Mouse (Mus musculus): ENCODE measurements at regions not wholly inside any gene's neighbourhood (a gene's known extent, or its start where the extent isn't known, plus 50 kb on each side); places are given as distances from the start of the nearest gene placed in this dataset.
A peak's percentile ranks its signal among the peaks of the same experiment; 100 is the strongest.

DNA sequence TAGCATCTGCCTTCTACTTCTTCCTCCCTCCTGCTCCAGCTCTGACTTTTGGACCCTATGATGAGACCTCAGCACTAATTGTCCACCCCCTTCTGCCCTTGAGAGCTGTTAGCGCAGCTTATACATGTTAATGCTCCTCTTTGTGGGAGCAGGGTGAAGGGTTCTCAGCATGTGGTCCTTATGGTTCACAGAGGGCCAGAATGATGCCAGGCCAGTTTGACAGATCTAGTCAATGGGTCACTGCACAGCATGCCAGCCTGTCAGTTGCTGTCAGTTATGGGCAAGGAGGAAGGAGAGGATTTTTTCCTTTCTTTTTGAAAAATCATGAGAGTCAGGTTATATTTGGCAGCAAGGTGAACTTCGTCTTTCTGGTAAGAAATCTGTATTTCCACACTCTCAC lies 68.4 kb downstream of the 4931417E11Rik start:
- DNase-seq: no peak

DNA sequence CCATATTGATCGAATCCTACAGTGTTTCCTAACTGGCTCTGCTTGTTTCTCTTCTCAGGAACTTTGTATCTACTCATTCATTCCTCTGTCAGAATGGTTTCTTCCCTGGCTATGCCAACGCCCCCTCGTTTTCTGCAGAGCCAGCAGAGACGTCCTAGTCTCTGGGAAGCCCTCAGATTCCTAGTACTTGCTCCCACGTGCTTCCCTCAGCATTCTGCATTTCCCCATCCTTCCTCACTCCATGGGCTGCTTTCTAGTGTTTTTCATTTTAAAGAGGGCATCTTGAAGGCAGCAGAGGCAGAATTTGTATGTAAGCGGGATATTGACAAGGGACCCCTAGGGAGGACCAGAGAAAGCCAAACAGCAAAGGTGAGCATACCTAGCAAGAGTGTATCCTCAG lies 80.2 kb downstream of the 4931417E11Rik start:
- no peak for DNase-seq

DNA sequence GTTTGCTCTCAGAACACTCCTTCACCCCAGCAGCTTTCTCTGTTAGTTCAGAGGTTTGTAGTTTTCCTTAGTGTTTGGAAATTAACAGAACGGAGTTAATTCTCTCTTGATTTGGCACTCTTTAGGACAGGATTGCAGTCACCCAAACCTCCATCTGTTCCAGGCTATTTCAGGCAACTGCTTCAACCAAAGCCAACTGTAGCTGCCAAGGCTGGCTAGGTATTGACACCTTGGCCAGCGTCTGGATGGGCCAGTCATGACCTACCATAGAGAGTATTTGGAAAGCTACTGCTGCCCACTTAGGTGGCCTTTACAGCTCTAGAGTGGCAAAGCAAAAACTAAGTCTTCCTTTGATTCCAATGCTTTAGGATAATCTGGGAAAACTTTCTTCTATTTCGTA lies 83.2 kb downstream of the 4931417E11Rik start:
- DNase-seq: no peak

DNA sequence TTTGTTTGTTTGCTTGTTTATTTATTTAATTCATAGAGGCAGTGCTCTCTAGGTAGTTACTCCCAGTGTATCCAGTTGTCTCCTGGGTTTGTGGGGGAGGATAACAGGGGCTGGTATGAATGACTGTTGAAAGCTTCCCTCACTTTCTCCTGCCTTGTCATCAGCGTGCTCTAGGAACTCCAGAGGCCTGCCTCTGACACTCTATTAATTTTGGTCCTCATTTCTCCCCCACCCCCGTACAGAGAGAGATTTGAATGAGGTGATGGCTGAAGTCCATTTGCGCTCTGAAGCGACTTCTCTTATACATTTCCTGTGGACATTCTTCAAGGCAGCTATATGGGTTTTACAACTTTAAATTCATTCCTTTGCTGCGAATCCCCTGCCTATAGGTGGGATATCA lies 89.6 kb downstream of the 4931417E11Rik start:
- DNase-seq: no peak

DNA sequence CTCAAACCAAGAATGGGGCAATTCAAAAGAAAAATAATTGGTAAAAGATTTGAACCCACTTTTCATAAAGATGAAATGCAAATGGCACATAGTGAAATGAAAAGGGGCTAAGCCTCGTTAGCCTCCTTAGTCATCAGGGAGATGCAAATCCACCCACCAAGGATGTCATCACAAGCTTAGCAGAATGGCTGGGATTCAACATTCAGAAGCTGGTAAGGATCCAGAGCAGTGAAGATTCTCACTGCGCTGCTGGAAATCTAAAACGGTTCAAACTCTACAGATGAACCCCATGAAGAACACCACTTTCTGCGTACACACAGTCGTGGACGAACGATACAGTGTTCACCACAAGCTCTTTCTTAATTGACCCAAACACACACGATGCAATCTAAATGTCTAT lies 91.6 kb downstream of the 4931417E11Rik start:
- DNase-seq: no peak

DNA sequence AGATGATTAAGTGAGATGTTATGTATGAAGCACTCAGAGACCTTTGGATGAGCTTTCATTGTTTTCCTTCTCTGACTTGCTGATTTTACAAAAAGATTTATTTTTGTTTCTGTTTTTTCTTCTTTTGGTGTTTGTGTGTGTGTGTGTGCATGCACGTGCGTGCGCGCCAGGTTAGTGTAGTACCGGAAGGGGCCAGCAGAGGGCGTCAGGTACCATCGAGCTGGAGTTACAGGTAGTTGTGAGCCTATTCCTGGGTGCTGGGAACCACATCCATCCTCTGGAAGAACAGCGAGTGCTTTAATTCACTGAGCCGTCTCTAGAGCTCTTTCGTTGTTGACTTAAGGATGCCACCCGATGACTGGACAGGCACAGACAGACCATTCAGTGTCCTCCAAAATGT lies 93.2 kb downstream of the 4931417E11Rik start:
- no peak for DNase-seq

DNA sequence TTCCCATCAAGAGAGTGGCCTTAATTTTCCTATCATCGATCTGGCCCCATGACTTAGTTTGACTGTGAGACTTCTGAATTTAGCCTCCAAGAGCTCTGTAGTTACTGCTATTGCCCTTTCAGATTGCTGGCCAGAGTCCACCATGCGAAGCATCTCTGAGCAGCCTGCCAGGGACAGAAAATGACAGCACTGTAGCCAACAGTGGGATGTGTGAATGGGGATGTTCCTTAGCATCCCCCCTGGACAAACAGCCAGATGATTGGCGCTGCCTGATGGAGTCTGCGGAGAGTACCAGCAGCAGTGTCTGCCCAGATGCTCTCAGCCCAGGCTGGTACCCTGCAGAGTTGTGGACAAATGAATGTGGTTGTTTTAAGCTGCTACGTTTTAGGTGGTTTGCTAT lies 96.6 kb downstream of the 4931417E11Rik start:
- DNase-seq: no peak

DNA sequence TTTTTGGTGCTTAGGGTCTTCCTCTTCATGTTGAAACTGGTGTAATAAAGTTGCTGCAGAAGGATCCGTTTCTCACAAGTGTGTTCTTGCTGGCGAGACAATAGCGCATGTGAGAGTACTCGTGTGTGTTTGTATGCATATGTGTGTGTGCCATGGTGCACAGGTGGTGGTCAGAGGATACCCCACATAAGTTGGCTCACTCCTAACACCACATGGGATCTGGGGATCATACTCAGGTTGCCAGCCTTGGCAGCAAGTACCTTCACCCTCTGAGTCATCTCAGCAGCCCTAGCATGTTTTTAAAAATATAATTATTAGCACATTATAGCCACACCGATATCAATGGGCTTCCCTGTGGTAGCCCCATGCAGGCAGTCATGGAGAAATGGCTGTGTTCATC lies 97.6 kb downstream of the 4931417E11Rik start:
- DNase-seq: no peak

DNA sequence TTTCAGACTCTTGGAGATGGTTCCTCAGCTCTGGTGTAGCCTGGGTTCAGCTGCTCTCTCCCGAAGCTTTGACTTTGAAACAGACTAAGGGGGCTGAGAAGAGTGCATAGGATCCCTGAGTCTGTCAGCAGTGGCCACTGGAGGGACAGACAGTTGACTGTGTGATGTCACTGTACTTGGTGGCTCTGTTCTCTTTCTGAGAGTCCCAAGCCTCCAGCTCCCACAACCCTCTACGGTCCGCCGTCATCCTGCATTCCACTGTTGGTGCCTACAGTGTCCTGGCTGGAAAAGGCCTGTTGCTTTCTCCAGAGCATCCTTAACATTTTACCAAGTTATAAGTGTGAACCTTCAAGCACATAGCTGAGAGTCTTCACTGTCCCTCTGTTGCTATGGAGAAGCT lies 98.6 kb downstream of the 4931417E11Rik start:
- DNase-seq: no peak

DNA sequence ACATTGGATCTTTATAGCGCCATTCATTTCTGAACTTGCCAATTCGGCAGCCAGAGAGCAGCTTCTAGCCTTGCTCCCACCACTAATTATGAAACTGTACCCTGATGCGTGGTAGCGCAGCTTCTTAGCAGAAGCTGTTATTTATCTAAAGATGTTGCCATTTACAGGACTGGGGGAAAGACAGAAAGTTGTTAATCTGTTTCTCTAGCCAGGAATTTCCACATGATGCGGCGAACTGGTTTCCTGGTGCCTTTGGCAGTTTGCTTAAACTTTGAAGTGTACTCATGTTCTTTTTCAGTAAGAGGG lies 100.7 kb downstream of the 4931417E11Rik start:
- DNase-seq: no peak

DNA sequence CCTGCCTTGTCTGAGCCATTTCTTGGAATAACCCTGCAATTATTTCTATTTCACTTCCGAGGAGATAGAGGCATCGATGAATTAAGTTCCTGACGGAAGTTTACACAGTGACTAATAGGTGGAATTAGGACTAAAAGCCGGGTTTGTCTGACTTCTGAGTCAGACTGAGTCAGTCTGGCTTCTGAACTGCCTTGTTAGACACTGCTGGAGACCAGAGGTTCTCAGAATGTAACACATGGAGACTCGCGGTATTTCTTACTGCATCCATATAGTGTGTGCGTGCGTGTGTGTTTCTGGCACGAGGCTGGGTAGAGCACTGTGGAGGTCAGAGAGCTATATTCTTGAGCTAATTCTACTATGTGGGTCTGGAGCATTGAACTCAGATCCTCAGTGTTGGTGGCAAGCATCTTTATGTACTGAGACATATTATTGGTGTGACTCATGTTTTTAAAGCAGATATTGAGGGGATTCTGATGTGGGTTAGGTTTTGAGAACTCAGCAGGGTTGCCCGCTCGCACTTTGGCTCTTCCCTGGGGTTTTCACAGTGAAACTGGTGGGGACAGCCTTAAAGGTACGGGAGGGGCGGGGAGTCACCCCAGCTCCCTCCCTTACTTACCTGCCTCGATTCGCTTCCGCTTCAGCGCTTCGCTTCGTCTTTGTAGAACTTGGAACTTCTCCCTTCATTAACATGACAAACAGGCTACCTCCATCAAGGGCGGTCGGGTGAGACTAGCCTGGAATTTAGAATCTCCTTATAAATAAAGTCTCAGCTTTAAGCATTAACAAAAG lies 101.2 kb downstream of the 4931417E11Rik start:
- DNase-seq: no peak

DNA sequence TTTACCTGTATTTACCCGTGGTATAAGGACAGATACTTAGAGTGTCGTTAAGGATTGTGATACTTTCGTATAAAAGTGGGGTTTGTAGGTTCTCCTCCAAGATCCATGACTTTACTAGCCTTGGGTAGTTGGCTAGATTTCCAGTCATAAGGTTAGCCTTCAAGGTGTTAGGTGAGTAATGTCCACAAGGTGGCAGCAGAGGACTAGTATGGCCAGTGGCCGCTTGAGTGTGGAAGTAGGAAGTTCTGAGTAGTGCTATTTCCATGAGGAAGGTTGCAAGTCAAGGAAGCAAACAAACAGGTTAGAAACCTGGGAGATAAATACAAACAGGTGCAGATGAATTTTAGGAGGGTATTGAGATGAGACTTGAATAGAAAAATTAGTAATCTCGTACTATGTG lies 101.9 kb downstream of the 4931417E11Rik start:
- peak; percentile 68 for DNase-seq

DNA sequence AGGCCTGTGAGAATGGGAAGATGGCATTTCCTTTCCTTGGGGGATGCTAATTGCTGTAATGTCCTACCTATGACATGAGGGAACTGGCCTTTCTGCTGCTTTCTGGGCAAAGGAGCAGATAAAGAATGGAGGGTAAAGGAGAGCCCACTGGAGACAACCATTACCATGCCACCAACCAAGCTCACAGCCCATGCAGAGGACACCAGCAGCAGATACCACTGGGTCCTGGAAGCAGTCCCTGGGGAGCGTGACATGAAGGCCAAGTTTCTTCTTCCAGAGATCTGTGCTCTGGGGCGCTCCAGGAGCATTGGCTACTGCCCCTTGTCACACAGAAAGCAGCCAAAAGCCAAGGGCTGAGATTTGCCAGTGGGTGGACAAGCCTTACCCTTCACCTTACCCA lies 102.8 kb downstream of the 4931417E11Rik start:
- DNase-seq: no peak

DNA sequence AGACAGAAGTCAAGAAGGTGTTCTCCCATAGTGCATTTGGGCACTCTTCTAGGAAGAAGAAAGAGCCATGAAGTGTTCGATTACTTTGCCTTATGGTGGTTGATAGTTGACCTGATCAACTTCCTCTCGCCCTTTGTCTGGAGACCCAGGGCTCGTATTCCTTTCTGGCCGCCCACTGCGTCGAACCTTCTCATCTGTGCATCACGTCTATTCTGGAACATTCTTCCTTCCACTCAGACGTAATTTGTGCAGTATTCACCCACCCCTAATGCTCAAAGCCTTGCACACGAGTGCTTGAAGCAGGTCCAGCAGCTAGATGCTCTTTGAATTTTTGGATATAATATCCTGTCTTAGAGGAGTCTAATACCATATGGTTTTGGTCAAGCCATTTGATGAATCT lies 104.2 kb downstream of the 4931417E11Rik start:
- DNase-seq: no peak

DNA sequence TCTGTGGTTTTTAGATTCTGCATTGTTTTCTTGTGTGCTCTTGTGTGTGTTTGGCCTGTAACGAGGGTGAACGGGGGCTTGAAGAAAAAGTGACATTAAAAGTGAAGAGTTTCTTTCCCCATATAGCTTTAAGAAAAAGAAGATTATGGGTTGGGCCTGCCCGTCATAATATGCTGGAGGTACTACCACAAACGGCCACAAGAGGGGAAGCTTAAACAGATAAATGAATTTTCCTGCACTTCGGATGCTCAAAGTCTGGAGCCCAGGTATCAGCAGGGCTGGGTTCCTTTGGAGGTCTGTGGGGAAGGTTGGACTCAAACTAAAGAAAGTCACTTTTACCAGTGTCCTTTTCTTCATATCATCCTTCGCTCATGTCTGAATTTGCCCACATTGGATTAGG lies 86.8 kb downstream of the Suclg1 start:
- DNase-seq: no peak

DNA sequence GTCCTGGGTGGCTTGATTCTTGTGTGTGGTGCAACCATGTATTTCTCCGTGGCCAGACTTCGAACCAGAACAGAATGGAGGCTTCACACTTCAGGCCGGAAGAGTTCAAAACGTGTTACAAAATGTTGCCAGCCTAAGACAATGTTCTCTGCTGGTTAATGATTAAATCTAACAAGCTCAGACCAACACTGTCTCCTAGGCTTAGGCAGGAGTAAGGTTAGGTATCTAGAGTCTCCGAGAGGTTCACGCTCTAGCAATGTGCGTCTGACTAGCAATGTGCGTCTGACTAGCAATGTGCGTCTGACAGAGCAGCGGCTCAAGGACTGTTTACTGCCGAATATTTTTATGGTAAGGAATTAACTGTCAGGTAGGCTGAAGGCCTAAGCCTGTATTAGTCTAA lies 81.5 kb downstream of the Suclg1 start:
- no peak for DNase-seq

Small RNA genes lying in the stretch of these regions (microRNA-seq; reads per million reads assigned to microRNA genes)
- gene Gm24370: 0 reads per million in 2 experiments

Data from gastrocnemius, postnatal 10 days (tissue).